Mouse (Mus musculus) hindbrain, embryonic 10.5 days (tissue): ENCODE measurements around the gene Ssr2. TPM values are rescaled to one million over a fixed set of nuclear protein-coding genes. Genes with fewer than 3 reads are reported as not detected.
A peak's percentile ranks its signal among the peaks of the same experiment; 100 is the strongest.

ENCODE experiments used
- DNase-seq: peaks from one replicate; pipeline ENCODE4 v3.0.0-alpha.2; 2017; ENCODE audit warnings: low spot score
- H3K27ac ChIP-seq: fragments of 300-500 bp; sonication (generic); 2 replicates; pipeline ENCODE4 v1.5.1; 2016; ENCODE audit warnings: mild to moderate bottlenecking, moderate library complexity
- H3K27me3 ChIP-seq: fragments of 300-500 bp; sonication (generic); 2 replicates; pipeline ENCODE4 v1.6.1; 2016; ENCODE audit warnings: mild to moderate bottlenecking; ENCODE audit not compliant: poor library complexity, insufficient read depth, severe bottlenecking
- H3K36me3 ChIP-seq: fragments of 300-500 bp; sonication (generic); 2 replicates; pipeline ENCODE4 v1.6.1; 2016; ENCODE audit warnings: mild to moderate bottlenecking, moderate library complexity
- H3K4me1 ChIP-seq: fragments of 300-500 bp; sonication (generic); replicated peaks from 2 replicates; pipeline ENCODE4 v1.6.1; 2016; ENCODE audit warnings: mild to moderate bottlenecking
- H3K4me3 ChIP-seq: fragments of 300-500 bp; sonication (generic); 2 replicates; pipeline ENCODE4 v1.5.1; 2016; ENCODE audit warnings: mild to moderate bottlenecking, moderate library complexity
- H3K9me3 ChIP-seq: fragments of 300-500 bp; sonication (generic); 2 replicates; pipeline ENCODE4 v1.6.1; 2016; ENCODE audit warnings: mild to moderate bottlenecking, moderate library complexity
- WGBS: fragments of 180-500 bp; shearing (Covaris S2); methylation state at CpG from one replicate; pipeline ENCODE4 v1.1.7; 2016; 5-methylcytosine and 5-hydroxymethylcytosine counted together
- polyA plus RNA-seq: library from polyadenylated mRNA; unstranded; fragments of >200 nt; fragmentation: Nextera tagmentation; extraction: Ambion mirVana; gene quantifications from 2 replicates; pipeline ENCODE4 v1.2.1, GENCODE M21; 2016

Ssr2 gene
- polyA plus RNA-seq, 1 experiment from 2014 or later = 207 TPM

DNA sequence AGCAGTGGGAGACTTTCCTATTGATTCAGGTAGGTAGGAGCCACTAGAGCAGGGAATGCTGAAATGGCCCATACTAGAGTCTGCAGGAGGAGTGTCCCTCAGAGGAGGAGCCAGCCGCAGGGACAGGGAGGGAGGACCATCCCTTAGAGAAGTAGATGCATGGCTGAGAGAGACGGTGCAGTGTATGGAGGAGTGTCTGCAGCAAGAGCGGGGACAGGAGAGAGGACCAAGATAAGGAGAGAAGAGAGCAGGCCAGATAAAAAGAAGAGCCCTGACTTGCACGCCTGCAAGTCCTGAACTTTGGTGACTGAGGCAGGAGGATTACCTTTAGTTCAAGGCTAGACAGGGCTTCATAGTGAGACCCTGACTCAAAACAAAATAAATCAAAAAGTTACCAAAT lies 51.4 kb downstream of the Ssr2 start:
- Histone ChIP-seq H3K27ac (no peak overlapping the region), H3K4me1 (peaks cover 75% of the 10 kb centered on the region), H3K27me3 (no peaks in the 10 kb centered on the region), H3K36me3 (peaks cover 75% of the 10 kb centered on the region), H3K9me3 (no peaks in the 10 kb centered on the region), H3K4me3 (no peak overlapping the region)
- DNase-seq = no peak
- 71% methylated on average over 4 of the region's 4 CpGs for WGBS

DNA sequence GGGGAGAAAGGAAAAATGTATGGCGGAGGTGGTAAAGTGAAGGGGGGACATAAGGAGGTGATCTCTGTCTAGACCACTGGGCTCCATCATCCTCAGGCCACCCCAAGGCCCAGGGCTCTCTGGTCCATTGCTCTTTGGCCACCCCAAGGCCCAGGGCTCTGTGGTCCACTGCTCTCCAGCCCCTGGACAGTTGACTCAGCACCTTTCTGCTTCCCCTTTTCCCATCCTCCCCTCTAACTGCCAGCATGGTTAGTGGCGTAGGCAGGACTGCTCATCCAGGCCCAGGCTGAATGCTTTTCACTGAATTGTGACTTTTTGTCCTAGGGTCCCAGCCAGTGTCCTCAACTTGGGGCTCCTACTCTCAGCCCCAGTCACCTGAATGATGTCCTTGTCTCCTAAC lies 51.9 kb downstream of the Ssr2 start:
- DNase-seq = no peak
- H3K9me3 ChIP-seq = no peaks in the 10 kb centered on the region
- H3K27ac ChIP-seq = no peak overlapping the region
- 82% methylated on average over 2 of the region's 2 CpGs for WGBS
- peaks cover 72% of the 10 kb centered on the region for H3K4me1 ChIP-seq
- H3K36me3 ChIP-seq = peaks cover 79% of the 10 kb centered on the region
- H3K27me3 ChIP-seq = no peaks in the 10 kb centered on the region
- H3K4me3 ChIP-seq = no peak overlapping the region

DNA sequence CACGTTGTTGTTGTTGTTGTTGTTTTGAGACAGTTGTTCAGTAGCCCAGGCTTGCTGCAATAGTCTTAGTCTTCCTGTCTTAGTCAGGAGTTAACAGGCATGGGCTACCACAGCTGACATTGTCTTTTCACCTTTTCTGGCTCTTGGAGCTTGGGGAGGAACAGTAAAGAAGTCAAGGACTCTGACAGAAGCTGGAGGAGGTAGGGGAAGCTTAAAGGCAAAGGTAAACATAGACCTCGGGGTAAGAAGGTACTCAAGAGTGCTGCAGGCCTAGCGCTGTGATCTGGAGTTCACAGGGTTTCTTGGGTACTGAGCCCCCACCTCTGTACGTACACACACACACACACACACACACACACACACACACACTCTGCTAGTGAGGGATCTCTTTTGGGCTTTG lies 53.1 kb downstream of the Ssr2 start:
- Histone ChIP-seq H3K4me3 (no peak overlapping the region), H3K4me1 (peaks cover 59% of the 10 kb centered on the region), H3K9me3 (no peaks in the 10 kb centered on the region), H3K27me3 (no peaks in the 10 kb centered on the region), H3K27ac (no peak overlapping the region), H3K36me3 (peaks cover 91% of the 10 kb centered on the region)
- DNase-seq = no peak
- WGBS = 77% methylated on average over 4 of the region's 4 CpGs

DNA sequence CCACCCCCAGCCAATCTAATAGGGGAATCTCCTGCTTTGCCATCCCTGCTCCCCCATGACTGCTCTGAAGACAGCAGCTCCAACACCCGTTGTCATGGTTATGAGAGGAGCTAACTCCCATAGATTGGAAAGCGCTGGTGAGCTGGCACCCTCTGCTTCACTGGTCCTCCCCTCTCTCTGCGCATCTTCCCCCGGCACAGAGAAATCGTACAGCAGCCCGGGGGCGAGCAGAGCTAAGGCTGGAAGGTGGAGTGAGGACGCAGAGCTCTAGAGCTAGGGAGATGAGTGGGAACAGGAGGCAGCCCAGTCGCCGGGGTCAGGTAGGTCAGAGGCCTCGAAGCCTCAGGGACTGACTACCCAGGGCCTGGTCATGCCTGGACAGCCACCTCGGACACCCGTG lies 53.6 kb downstream of the Ssr2 start:
- Histone ChIP-seq H3K4me1 (peaks cover 54% of the 10 kb centered on the region), H3K4me3 (no peak overlapping the region), H3K36me3 (peaks cover 96% of the 10 kb centered on the region), H3K27me3 (no peaks in the 10 kb centered on the region), H3K9me3 (no peaks in the 10 kb centered on the region), H3K27ac (0 out of 2 replicates have a peak overlapping the region, but pooled peaks have one; percentile 6)
- WGBS = 74% methylated on average over 13 of the region's 13 CpGs
- DNase-seq = no peak

DNA sequence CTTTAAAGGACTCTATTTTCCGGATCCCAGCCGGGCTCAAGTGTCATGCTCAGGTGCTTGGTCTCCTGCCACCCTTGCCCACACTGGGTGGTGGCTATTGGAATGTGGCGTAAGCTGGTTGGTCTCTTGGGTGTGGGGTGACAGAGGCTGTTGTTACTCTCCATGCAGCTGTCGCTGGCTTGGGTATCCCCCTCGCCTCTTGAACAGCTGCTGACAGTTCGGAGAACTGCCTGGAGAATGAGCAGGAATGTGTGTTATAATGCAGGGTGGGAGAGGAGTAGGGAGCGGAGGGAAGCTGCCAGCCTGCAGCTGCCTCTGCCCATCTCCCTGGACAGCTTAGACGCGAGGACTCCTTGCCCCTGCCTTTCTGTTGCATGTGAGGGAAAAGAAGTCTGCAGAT lies 54.3 kb downstream of the Ssr2 start:
- peaks cover 96% of the 10 kb centered on the region for H3K36me3 ChIP-seq

DNA sequence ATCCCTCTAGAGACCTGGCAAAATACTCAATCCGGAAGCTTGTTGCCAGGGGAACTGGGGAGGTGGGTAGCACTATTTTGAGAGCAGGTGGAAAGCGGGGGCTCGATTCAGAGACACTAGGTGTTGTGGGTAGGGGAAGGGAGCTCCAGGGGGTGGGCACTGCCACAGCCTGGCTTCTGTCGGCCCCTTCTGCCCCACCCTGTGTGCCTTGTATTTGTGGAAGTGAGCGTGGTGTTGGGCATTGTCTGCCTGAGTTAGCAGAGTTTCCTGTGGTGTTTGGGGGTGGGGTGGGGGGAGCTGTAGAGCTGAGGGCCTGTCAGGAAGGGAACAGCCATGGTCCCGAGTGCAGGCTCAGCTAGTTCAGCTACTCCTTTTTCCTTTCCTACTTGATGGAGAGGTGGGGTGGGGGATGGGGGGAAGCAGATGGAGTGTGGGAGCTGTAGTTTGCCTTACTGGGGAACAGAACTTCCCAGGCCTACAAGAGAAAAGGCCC lies 55.2 kb downstream of the Ssr2 start:
- Histone ChIP-seq H3K27me3 (no peaks in the 10 kb centered on the region), H3K4me1 (peaks cover 38% of the 10 kb centered on the region), H3K27ac (0 out of 2 replicates have a peak overlapping the region, but pooled peaks have one; percentile 24), H3K36me3 (peaks cover 98% of the 10 kb centered on the region), H3K4me3 (no peak overlapping the region), H3K9me3 (no peaks in the 10 kb centered on the region)
- no peak for DNase-seq
- 65% methylated on average over 6 of the region's 6 CpGs for WGBS

More for the DNA sequence above, 54.3 kb downstream of the Ssr2 start:
- no peak overlapping the region for H3K4me3 ChIP-seq
- no peak overlapping the region for H3K27ac ChIP-seq
- peaks cover 47% of the 10 kb centered on the region for H3K4me1 ChIP-seq
- H3K27me3 ChIP-seq = no peaks in the 10 kb centered on the region
- DNase-seq = no peak
- H3K9me3 ChIP-seq = no peaks in the 10 kb centered on the region
- whole genome bisulfite sequencing = 83% methylated on average over 9 of the region's 9 CpGs

DNA sequence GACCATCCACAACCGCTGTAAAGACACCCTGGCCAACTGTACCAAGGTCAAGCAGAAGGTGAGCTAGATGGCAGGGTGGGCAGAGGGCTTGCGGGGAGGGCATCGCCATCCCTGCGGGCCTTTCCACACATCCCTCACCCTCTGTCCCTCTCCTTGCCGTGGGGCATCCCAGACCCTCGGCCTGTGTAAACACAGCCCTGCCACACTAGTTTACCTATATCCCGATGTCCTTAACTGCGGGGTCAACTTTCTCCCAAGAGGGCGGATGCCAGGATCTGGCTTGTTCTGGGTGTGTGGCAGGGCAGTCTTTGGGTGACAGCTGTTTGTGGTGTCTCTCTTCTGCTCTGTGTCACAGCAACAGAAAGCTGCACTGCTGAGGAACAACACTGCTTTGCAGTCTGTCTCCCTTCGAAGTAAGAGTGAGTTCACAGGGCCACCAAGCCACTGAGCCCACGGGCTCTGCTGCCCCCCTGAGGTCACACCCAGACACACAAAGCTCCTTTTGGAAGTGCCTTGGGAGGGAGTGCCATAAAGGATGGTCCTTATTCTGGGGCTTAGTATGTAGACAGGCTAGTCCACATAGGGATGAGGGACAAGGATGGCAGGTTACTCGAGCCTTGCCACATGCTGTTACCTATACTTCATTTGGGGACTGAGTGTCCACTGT lies 56.4 kb downstream of the Ssr2 start:
- Histone ChIP-seq H3K4me1 (peaks cover 26% of the 10 kb centered on the region), H3K27ac (no peak overlapping the region), H3K27me3 (no peaks in the 10 kb centered on the region), H3K9me3 (no peaks in the 10 kb centered on the region), H3K36me3 (peaks cover 98% of the 10 kb centered on the region), H3K4me3 (no peak overlapping the region)
- WGBS = 78% methylated on average over 12 of the region's 12 CpGs
- peak; percentile 31 for DNase-seq

DNA sequence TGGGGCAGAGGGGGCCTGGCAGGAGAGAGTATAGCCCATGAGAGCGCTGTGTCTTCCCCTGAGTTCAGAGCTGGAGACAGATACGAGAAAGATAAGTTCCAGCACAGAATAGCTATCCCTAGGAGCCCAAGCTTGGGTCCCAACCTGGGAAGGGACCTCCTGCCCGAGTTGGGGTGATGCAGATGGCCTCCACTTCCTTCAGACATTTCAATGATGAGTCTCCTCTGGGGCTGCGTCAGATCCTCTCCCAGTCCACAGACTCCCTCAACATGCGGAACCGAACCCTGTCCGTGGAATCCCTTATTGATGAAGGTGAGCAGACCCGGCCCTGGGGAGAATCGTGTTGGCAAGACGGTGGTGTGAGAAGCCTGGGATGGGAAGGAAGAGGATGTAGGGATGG lies 57.4 kb downstream of the Ssr2 start:
- Histone ChIP-seq H3K27me3 (no peaks in the 10 kb centered on the region), H3K9me3 (no peaks in the 10 kb centered on the region), H3K36me3 (peaks cover 99% of the 10 kb centered on the region), H3K27ac (no peak overlapping the region), H3K4me3 (no peak overlapping the region), H3K4me1 (peaks cover 21% of the 10 kb centered on the region)
- 92% methylated on average over 10 of the region's 10 CpGs for WGBS
- no peak for DNase-seq

DNA sequence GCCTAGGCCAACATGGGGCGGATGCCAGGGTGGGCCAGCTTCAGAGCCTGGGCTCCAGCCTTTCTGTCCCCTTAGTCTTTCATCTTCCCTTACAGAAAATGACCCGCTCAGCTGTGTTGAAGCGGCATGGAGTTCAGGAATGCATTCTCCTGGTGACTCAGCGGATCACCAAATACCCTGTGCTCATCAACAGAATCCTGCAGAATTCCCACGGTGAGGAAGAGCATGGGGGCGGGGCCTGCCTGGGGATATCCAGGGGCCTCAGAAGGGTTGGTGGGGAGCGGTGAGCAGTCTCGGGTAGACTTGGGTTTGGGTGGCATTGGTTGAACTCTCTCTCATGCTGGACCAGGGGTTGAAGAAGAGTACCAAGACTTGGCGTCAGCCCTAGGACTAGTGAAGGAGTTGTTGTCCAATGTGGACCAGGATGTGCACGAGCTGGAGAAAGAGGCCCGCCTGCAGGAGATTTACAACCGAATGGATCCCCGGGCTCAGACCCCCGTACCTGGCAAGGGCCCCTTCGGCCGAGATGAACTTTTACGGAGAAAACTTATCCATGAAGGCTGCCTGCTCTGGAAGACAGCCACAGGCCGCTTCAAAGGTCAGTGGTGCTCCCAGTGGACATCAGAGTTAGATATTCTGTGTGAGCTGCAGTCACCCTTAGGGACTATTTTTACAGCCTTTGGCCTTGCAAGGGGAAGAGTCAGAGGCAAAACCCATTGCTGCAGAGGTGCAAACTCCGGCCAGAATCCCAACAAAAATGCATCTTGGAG lies 60.0 kb downstream of the Ssr2 start:
- Histone ChIP-seq H3K27ac (no peak overlapping the region), H3K9me3 (no peaks in the 10 kb centered on the region), H3K36me3 (peaks cover 99% of the 10 kb centered on the region), H3K4me3 (no peak overlapping the region), H3K27me3 (no peaks in the 10 kb centered on the region), H3K4me1 (no peaks in the 10 kb centered on the region; the same call in 1 of the 2 replicates)
- WGBS = 92% methylated on average over 19 of the region's 19 CpGs
- no peak for DNase-seq

DNA sequence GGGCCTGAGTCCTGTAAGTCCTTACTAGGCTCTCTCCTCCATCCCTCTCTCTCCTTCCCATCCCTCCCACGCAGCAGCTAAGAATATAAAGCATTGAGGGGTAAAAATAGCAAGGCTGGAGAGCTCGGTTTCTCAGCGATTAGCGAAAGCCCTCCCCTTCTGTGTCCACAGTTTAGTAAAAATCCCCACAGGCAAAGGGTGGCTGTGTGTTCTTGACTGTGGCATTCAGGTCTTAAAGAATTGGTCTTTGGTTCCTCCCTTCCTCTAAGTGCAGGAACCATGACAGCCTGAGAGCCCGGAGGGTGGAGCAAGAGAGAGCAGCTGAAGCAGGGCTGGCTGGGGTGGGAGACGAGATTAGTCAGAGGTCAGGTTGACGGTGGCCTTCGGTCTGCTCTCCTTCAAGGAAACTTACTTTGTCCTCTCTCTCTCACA lies 60.9 kb downstream of the Ssr2 start:
- DNase-seq = no peak
- Histone ChIP-seq H3K27me3 (no peaks in the 10 kb centered on the region), H3K9me3 (no peaks in the 10 kb centered on the region), H3K36me3 (peaks cover 99% of the 10 kb centered on the region), H3K4me3 (no peak overlapping the region), H3K27ac (no peak overlapping the region), H3K4me1 (no peaks in the 10 kb centered on the region; the same call in 1 of the 2 replicates)
- 92% methylated on average over 8 of the region's 8 CpGs for WGBS

DNA sequence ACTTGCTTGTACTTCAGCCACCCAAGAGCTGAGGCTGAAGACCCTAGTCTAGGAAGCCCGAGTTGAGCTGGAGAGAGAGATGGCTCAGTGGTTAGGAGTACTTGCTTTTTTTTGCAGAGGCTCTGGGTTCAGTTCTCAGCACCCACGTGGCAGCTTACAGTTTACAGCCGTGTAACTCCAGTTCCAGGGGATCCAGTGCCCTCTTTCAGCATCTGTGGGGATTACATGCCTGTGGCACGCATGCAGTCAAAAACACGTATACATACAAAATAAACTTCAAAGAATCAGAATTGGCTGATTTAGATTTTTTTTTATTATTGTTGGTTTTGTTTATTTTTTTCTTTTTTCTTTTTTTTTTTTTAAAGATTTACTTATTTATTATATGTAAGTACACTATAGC lies 61.5 kb downstream of the Ssr2 start:
- H3K27ac ChIP-seq = no peak overlapping the region
- no peaks in the 10 kb centered on the region for H3K27me3 ChIP-seq
- H3K9me3 ChIP-seq = no peaks in the 10 kb centered on the region
- no peak for DNase-seq
- H3K4me3 ChIP-seq = no peak overlapping the region
- WGBS = 95% methylated on average over 5 of the region's 5 CpGs
- no peaks in the 10 kb centered on the region for H3K4me1 ChIP-seq
- peaks cover 99% of the 10 kb centered on the region for H3K36me3 ChIP-seq
